In the genomic region with DNA sequence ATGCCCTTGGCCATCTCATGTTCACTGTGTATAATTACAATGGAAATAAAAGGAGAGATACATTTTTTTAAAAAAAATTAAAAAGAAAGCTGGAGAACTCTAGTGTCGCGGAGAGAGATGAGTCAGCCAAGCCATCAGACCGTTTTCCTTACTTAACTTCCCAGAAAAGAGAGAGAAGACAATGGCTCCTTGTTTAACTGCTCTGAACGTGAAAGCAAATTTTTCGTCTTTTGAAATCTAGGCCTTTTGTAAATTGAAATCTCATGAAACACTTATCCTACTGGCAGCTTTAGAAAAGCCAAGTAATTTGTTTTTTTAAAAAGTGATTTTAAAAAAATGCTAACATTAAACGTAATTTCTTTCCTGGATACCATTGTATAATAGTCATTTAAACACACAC, we compare ENCODE assay signal across 19 mouse cellular contexts.
"Had no signal": no experiment of that assay in that cellular context is flagged by ENCODE, and none has a peak within 500 bp of the region (broad histone marks: within the 10 kb centered on the region; RNA-seq: fewer than 3 reads in every experiment).

No protein-coding gene starts in this region.

- H3K9ac ChIP-seq: lung, embryonic 14.5 days; midbrain, embryonic 12.5 days; neural tube, embryonic 13.5 days; neural tube, embryonic 15.5 days had no signal

- H3K4me2 ChIP-seq: lung, embryonic 14.5 days; midbrain, embryonic 12.5 days; neural tube, embryonic 13.5 days; neural tube, embryonic 15.5 days had no signal

- DNase-seq: lung, adult 18-20 months; lung, embryonic 14.5 days; lung, postnatal 10 days; lung, postnatal 4 days; midbrain, embryonic 14.5 days; retina, postnatal 1 day; right cerebral cortex, adult 18-20 months; right cerebral cortex, postnatal 25 days; right cerebral cortex, postnatal 4 days; spleen, adult 18-20 months; thymus, adult 18-20 months; thymus, postnatal 25 days; thymus, postnatal 4 days had no signal

- H3K36me3 ChIP-seq: midbrain, embryonic 10.5 days; midbrain, embryonic 12.5 days; neural tube, embryonic 13.5 days; neural tube, embryonic 15.5 days had no signal

- H3K9me3 ChIP-seq: midbrain, embryonic 10.5 days; midbrain, embryonic 12.5 days; neural tube, embryonic 13.5 days; neural tube, embryonic 15.5 days had no signal

- H3K27me3 ChIP-seq: midbrain, embryonic 12.5 days; neural tube, embryonic 13.5 days; neural tube, embryonic 15.5 days had no signal

- ATAC-seq: midbrain, embryonic 16.5 days had no signal

- H3K4me3 ChIP-seq: midbrain, embryonic 10.5 days; midbrain, embryonic 12.5 days; myocyte; neural tube, embryonic 13.5 days; neural tube, embryonic 15.5 days had no signal

- H3K27ac ChIP-seq: midbrain, embryonic 10.5 days; midbrain, embryonic 12.5 days; neural tube, embryonic 13.5 days; neural tube, embryonic 15.5 days had no signal

- H3K4me1 ChIP-seq: midbrain, embryonic 10.5 days; midbrain, embryonic 12.5 days; neural tube, embryonic 13.5 days; neural tube, embryonic 15.5 days had no signal
